Mouse (Mus musculus): ENCODE measurements around the gene Tmem161a.

GRCm38 (mm10) chr8:70200098-70200681, 28.0 kb downstream of the Tmem161a start:
- TF ChIP-seq CTCF (IDR thresholded peaks at IDR 0.05; ENCODE audit: low read depth, low read length) (peak; percentile 51), POLR2A (IDR thresholded peaks at IDR 0.05; ENCODE audit: extremely low read depth, insufficient read depth, low read length) (no peak)
